Mouse (Mus musculus): ENCODE results near the gene Nemp1. TPM values are rescaled to one million over a fixed set of nuclear protein-coding genes. Genes with fewer than 3 reads are reported as not detected.

The Nemp1 gene
- polyA plus RNA-seq, 2 experiments, result 9.0 to 12.3 TPM

GRCm38 (mm10) chr10:127623439-127624216 lies 43.1 kb upstream of the Nemp1 start:
- H3K4me3 ChIP-seq (replicated peaks; ENCODE audit: low read length), result no peak overlapping the region
- ATAC-seq (ENCODE audit: low FRiP score, low read depth) (no peak), DNase-seq (ENCODE audit: low spot score) (no peak)
- H3K9ac ChIP-seq (ENCODE audit: low read depth, low read length, severe bottlenecking), result no peak overlapping the region
- no peaks in the 10 kb centered on the region for H3K36me3 ChIP-seq (ENCODE audit: control insufficient read depth, insufficient read depth, low read length)
- no peaks in the 10 kb centered on the region for H3K27me3 ChIP-seq (ENCODE audit: control insufficient read depth, insufficient read depth, low read length)
- 93% methylated on average over 6 of the region's 6 CpGs for WGBS
- no peak overlapping the region for H3K27ac ChIP-seq (replicated peaks; ENCODE audit: low read depth, low read length)
- peaks cover 9% of the 10 kb centered on the region for H3K4me1 ChIP-seq (ENCODE audit: control insufficient read depth, insufficient read depth, low read length)
- TF ChIP-seq POLR2A (IDR thresholded peaks at IDR 0.05; ENCODE audit: borderline replicate concordance, extremely low read depth, insufficient read depth, insufficient read length), result no peak
- no peak overlapping the region for H3K4me2 ChIP-seq (replicated peaks; ENCODE audit: low read depth, low read length, severe bottlenecking)
- H3K9me3 ChIP-seq (ENCODE audit: control insufficient read depth, low read length), result peaks cover 10% of the 10 kb centered on the region

- Histone ChIP-seq H3K4me1 (ENCODE audit: control insufficient read depth, insufficient read depth, low read length) (no peaks in the 10 kb centered on the region), H3K4me3 (replicated peaks; ENCODE audit: low read length) (no peak overlapping the region), H3K9me3 (ENCODE audit: control insufficient read depth, low read length) (peaks cover 10% of the 10 kb centered on the region), H3K4me2 (replicated peaks; ENCODE audit: low read depth, low read length, severe bottlenecking) (no peak overlapping the region), H3K9ac (ENCODE audit: low read depth, low read length, severe bottlenecking) (no peak overlapping the region), H3K27me3 (ENCODE audit: control insufficient read depth, insufficient read depth, low read length) (no peaks in the 10 kb centered on the region), H3K36me3 (ENCODE audit: control insufficient read depth, insufficient read depth, low read length) (no peaks in the 10 kb centered on the region), H3K27ac (replicated peaks; ENCODE audit: low read depth, low read length) (no peak overlapping the region)
- no peak for TF ChIP-seq POLR2A (IDR thresholded peaks at IDR 0.05; ENCODE audit: borderline replicate concordance, extremely low read depth, insufficient read depth, insufficient read length)
- 90% methylated on average over 3 of the region's 3 CpGs for WGBS
- no peak for ATAC-seq (ENCODE audit: low FRiP score, low read depth)
- DNase-seq (ENCODE audit: low spot score), result no peak
These were observed 40.3 kb upstream of the Nemp1 start for GRCm38 (mm10) chr10:127626433-127626832.

- Histone ChIP-seq H3K9ac (ENCODE audit: low read depth, low read length, severe bottlenecking) (no peak overlapping the region), H3K27ac (replicated peaks; ENCODE audit: low read depth, low read length) (no peak overlapping the region), H3K4me3 (replicated peaks; ENCODE audit: low read length) (no peak overlapping the region), H3K27me3 (ENCODE audit: control insufficient read depth, insufficient read depth, low read length) (no peaks in the 10 kb centered on the region), H3K36me3 (ENCODE audit: control insufficient read depth, insufficient read depth, low read length) (no peaks in the 10 kb centered on the region), H3K4me2 (replicated peaks; ENCODE audit: low read depth, low read length, severe bottlenecking) (no peak overlapping the region), H3K4me1 (ENCODE audit: control insufficient read depth, insufficient read depth, low read length) (no peaks in the 10 kb centered on the region), H3K9me3 (ENCODE audit: control insufficient read depth, low read length) (peaks cover 3% of the 10 kb centered on the region)
- no peak for TF ChIP-seq POLR2A (IDR thresholded peaks at IDR 0.05; ENCODE audit: borderline replicate concordance, extremely low read depth, insufficient read depth, insufficient read length)
- 70% methylated on average over 10 of the region's 10 CpGs for WGBS
- ATAC-seq (ENCODE audit: low FRiP score, low read depth) (no peak), DNase-seq (ENCODE audit: low spot score) (no peak)
These were observed 35.2 kb upstream of the Nemp1 start for GRCm38 (mm10) chr10:127631261-127632214.

GRCm38 (mm10) chr10:127632668-127633271 lies 33.9 kb upstream of the Nemp1 start:
- Histone ChIP-seq H3K4me3 (replicated peaks; ENCODE audit: low read length) (no peak overlapping the region), H3K9me3 (ENCODE audit: control insufficient read depth, low read length) (no peaks in the 10 kb centered on the region), H3K36me3 (ENCODE audit: control insufficient read depth, insufficient read depth, low read length) (no peaks in the 10 kb centered on the region), H3K4me2 (replicated peaks; ENCODE audit: low read depth, low read length, severe bottlenecking) (no peak overlapping the region), H3K9ac (ENCODE audit: low read depth, low read length, severe bottlenecking) (no peak overlapping the region), H3K27ac (replicated peaks; ENCODE audit: low read depth, low read length) (no peak overlapping the region), H3K4me1 (ENCODE audit: control insufficient read depth, insufficient read depth, low read length) (no peaks in the 10 kb centered on the region), H3K27me3 (ENCODE audit: control insufficient read depth, insufficient read depth, low read length) (no peaks in the 10 kb centered on the region)
- DNase-seq (ENCODE audit: low spot score) (no peak), ATAC-seq (ENCODE audit: low FRiP score, low read depth) (no peak)
- no peak for TF ChIP-seq POLR2A (IDR thresholded peaks at IDR 0.05; ENCODE audit: borderline replicate concordance, extremely low read depth, insufficient read depth, insufficient read length)
- 58% methylated on average over 7 of the region's 7 CpGs for WGBS

GRCm38 (mm10) chr10:127640421-127640820 lies 26.3 kb upstream of the Nemp1 start:
- H3K36me3 ChIP-seq (ENCODE audit: control insufficient read depth, insufficient read depth, low read length), result no peaks in the 10 kb centered on the region
- H3K9ac ChIP-seq (ENCODE audit: low read depth, low read length, severe bottlenecking), result no peak overlapping the region
- H3K4me3 ChIP-seq (replicated peaks; ENCODE audit: low read length), result no peak overlapping the region
- no peak for TF ChIP-seq POLR2A (IDR thresholded peaks at IDR 0.05; ENCODE audit: borderline replicate concordance, extremely low read depth, insufficient read depth, insufficient read length)
- H3K27me3 ChIP-seq (ENCODE audit: control insufficient read depth, insufficient read depth, low read length), result no peaks in the 10 kb centered on the region
- no peak overlapping the region for H3K4me2 ChIP-seq (replicated peaks; ENCODE audit: low read depth, low read length, severe bottlenecking)
- H3K9me3 ChIP-seq (ENCODE audit: control insufficient read depth, low read length), result no peaks in the 10 kb centered on the region
- ATAC-seq (ENCODE audit: low FRiP score, low read depth) (no peak), DNase-seq (ENCODE audit: low spot score) (no peak)
- peaks cover 13% of the 10 kb centered on the region for H3K4me1 ChIP-seq (ENCODE audit: control insufficient read depth, insufficient read depth, low read length)
- H3K27ac ChIP-seq (replicated peaks; ENCODE audit: low read depth, low read length), result no peak overlapping the region
- 65% methylated on average over 5 of the region's 5 CpGs for WGBS

All from limb, embryonic 14.5 days (tissue).